Mouse (Mus musculus): Measurements from ENCODE around the gene Mrps18c. TPM values are rescaled to one million over a fixed set of nuclear protein-coding genes. Genes with fewer than 3 reads are reported as not detected.

The Mrps18c gene
- polyA plus RNA-seq (2017; shearing (Covaris generic)) = 82.2 TPM

GRCm38 (mm10) chr5:100798165-100798860, at the start of gene Mrps18c, which contains the start of gene Helq:
Gene Mrps18c, plus strand, starts transcription at chr5:100798627.
Gene Helq, minus strand, starts transcription at chr5:100798598.

GRCm38 (mm10) chr5:100820483-100821184, 22.2 kb downstream of the Mrps18c start, which contains the start of gene Abraxas1:
Gene Abraxas1, minus strand, starts transcription at chr5:100820965.

DNA sequence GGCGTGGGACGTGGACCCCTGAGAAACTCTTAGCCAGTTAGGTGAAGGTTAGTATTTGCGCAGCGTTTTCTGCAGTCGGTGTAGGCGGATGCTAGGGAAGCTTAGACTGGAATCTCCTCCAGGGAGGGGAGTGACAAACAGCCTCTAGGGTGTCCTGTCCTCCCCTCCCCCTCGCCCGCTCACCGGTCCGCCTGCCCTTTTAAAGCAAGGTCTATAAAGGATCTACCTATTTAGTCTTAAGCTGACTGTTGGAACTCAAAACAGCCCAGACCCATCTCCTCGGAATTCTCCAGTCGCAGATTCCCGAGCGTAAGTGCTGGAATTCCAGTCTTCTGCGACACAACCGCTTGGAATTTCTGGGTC, 47.0 kb downstream of the Mrps18c start, which contains the start of gene Gpat3:
Gpat3 (plus strand) TSS at position 229 of the 363 bp plus-strand sequence.

Other genes with a start within 250 kb of the Mrps18c start
- gene Plac8, start 226.4 kb upstream of the Mrps18c start, polyA plus RNA-seq (2017; shearing (Covaris generic)) = 30.7 TPM
- gene Coq2, start 123.5 kb upstream of the Mrps18c start, polyA plus RNA-seq (2017; shearing (Covaris generic)) = 41.3 TPM
- 1.1 TPM for gene Hpse, start 78.9 kb upstream of the Mrps18c start, polyA plus RNA-seq (2017; shearing (Covaris generic))
- 22.0 TPM for gene Helq, start within 50 bp of the Mrps18c start, polyA plus RNA-seq (2017; shearing (Covaris generic))
- gene Abraxas1, start 22.3 kb downstream of the Mrps18c start, polyA plus RNA-seq (2017; shearing (Covaris generic)) = 12.4 TPM
- gene Gpat3, start 47.1 kb downstream of the Mrps18c start, polyA plus RNA-seq (2017; shearing (Covaris generic)) = 1.7 TPM

Data from effector memory CD4-positive, alpha-beta T cell, adult 5 months (primary cell).